Comparison of ENCODE assay signal across 8 mouse cellular contexts in the genomic region with DNA sequence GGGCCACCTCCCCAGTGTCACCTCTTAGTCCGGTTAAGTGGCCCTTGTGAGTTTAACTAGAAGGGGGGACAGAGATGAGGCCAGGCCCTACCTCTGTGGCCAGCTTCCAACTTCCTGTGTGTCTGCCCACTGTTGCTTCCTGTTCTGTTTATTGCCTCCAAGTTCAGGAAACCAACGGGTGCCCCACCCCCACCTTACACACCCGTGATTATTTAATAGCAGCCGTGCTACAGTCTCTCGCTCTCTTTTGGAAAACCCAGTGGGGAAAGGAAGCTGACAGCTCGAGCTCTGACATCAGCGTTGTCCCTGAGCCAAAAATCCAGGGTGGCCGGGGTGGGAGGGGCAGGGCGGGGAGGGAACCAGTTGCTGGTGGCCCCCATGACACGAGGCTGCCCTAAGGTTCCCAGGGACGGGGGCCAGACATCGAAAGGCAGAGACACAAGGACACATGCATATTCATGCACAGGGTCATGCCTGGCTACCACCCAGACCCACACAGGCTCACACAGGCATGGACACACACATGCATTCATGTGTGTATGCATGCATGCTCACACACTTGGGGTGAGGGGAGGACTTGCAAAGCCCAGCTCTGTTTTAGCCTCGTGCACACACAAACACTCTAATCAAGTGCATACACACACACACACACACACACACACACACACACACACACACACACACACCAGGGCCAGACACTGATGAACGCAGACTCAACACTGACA. TPM values are rescaled to one million over a fixed set of nuclear protein-coding genes. Genes with fewer than 3 reads are reported as not detected.
A peak's percentile ranks its signal among the peaks of the same experiment; 100 is the strongest.
DNase-seq lines count a peak whose midpoint lies in the region; ATAC-seq lines count a peak whose summit lies in the region.
"Had no signal": no experiment of that assay in that cellular context is flagged by ENCODE, and none has a peak within 500 bp of the region (broad histone marks: within the 10 kb centered on the region; RNA-seq: fewer than 3 reads in every experiment).

No protein-coding gene starts in this region.

- H3K4me2 ChIP-seq in forebrain, embryonic 16.5 days (ENCODE audit: low read length), result peak overlapping the region; percentile 24
- H3K4me2 ChIP-seq in lung, embryonic 15.5 days, result peak overlapping the region; percentile 32; the same call in 1 of the 2 replicates
- H3K4me2 ChIP-seq: embryonic facial prominence, embryonic 13.5 days had no signal

- H3K27ac ChIP-seq in forebrain, embryonic 16.5 days (ENCODE audit: low read length), result no peak overlapping the region
- no peak overlapping the region for H3K27ac ChIP-seq in lung, embryonic 15.5 days
- H3K27ac ChIP-seq: embryonic facial prominence, embryonic 13.5 days had no signal

- peak; percentile 40 for DNase-seq in retina, postnatal 1 day
- no peak for DNase-seq in retina, embryonic 14.5 days (ENCODE audit: low spot score)
- peak; percentile 53 for DNase-seq in kidney, adult 18-20 months
- DNase-seq in thymus, postnatal 36 days, result no peak

- H3K27me3 ChIP-seq in forebrain, embryonic 16.5 days (replicated peaks; ENCODE audit: control insufficient read depth, insufficient read depth, low read length), result peaks cover 11% of the 10 kb centered on the region
- H3K27me3 ChIP-seq in lung, embryonic 15.5 days, result peaks cover 18% of the 10 kb centered on the region

- no peak overlapping the region for H3K4me3 ChIP-seq in forebrain, embryonic 16.5 days (replicated peaks; ENCODE audit: low read length)
- H3K4me3 ChIP-seq in lung, embryonic 15.5 days, result no peak overlapping the region
- H3K4me3 ChIP-seq: embryonic facial prominence, embryonic 13.5 days had no signal

- ATAC-seq in forebrain, embryonic 16.5 days, result peak; percentile 32
- ATAC-seq in lung, embryonic 15.5 days (ENCODE audit: borderline replicate concordance, extremely low read depth, low FRiP score, low TSS enrichment), result no peak; the same call in 1 of the 2 replicates
- no peak for ATAC-seq in megakaryocyte-erythroid progenitor cell, adult 5-6 weeks (replicated peaks; ENCODE audit: low FRiP score, low TSS enrichment, poor library complexity, severe bottlenecking)

- no peak overlapping the region for H3K9ac ChIP-seq in forebrain, embryonic 16.5 days (replicated peaks; ENCODE audit: low read depth, low read length)
- H3K9ac ChIP-seq in lung, embryonic 15.5 days, result no peak overlapping the region
- H3K9ac ChIP-seq: embryonic facial prominence, embryonic 13.5 days had no signal

- H3K36me3 ChIP-seq in forebrain, embryonic 16.5 days (ENCODE audit: control insufficient read depth, insufficient read depth), result no peaks in the 10 kb centered on the region
- H3K36me3 ChIP-seq in lung, embryonic 15.5 days, result no peaks in the 10 kb centered on the region
- H3K36me3 ChIP-seq: embryonic facial prominence, embryonic 13.5 days had no signal

- H3K9me3 ChIP-seq in forebrain, embryonic 16.5 days (ENCODE audit: control insufficient read depth, low read length), result no peaks in the 10 kb centered on the region
- no peaks in the 10 kb centered on the region for H3K9me3 ChIP-seq in lung, embryonic 15.5 days
- H3K9me3 ChIP-seq: embryonic facial prominence, embryonic 13.5 days had no signal

- 23% methylated on average over 14 of the region's 14 CpGs for WGBS in forebrain, embryonic 16.5 days
- WGBS in lung, embryonic 15.5 days, result 18% methylated on average over 14 of the region's 14 CpGs

- peaks cover 18% of the 10 kb centered on the region for H3K4me1 ChIP-seq in forebrain, embryonic 16.5 days (replicated peaks; ENCODE audit: control insufficient read depth, insufficient read depth, low read length)
- peaks cover 49% of the 10 kb centered on the region for H3K4me1 ChIP-seq in lung, embryonic 15.5 days

RNA-seq across cellular contexts. Expression of gene Lif, which starts 3.3 kb away (rescaled TPM):
- 0.05 TPM in 1 of 2 replicates, not detected in the other for polyA plus RNA-seq in forebrain, embryonic 16.5 days (2015; fragmentation: Nextera tagmentation; extraction: Ambion mirVana)
- 0.19 and 0.32 TPM in 2 replicates for polyA plus RNA-seq in lung, embryonic 15.5 days (2015; fragmentation: Nextera tagmentation; extraction: Ambion mirVana)
- not detected in 2 replicates for total RNA-seq in megakaryocyte-erythroid progenitor cell, adult 5-6 weeks (2014; fragmentation: Nextera tagmentation)
- 0.30 and 0.33 TPM in 2 replicates for total RNA-seq in megakaryocyte-erythroid progenitor cell, adult 5-6 weeks (2017)

RNA-seq across cellular contexts. Expression of gene Osm, which starts 24.4 kb away (rescaled TPM):
- polyA plus RNA-seq in forebrain, embryonic 16.5 days (2015; fragmentation: Nextera tagmentation; extraction: Ambion mirVana), result 0.10 TPM in 1 of 2 replicates, not detected in the other
- polyA plus RNA-seq in lung, embryonic 15.5 days (2015; fragmentation: Nextera tagmentation; extraction: Ambion mirVana), result 0.09 and 0.22 TPM in 2 replicates
- 3.3 and 5.6 TPM in 2 replicates for total RNA-seq in megakaryocyte-erythroid progenitor cell, adult 5-6 weeks (2014; fragmentation: Nextera tagmentation)
- total RNA-seq in megakaryocyte-erythroid progenitor cell, adult 5-6 weeks (2017), result 5.3 and 7.2 TPM in 2 replicates
- polyA plus RNA-seq: embryonic facial prominence, embryonic 13.5 days had no signal

RNA-seq across cellular contexts. Expression of gene Castor1, which starts 42.6 kb away (rescaled TPM):
- 2.3 TPM in 2 replicates for polyA plus RNA-seq in forebrain, embryonic 16.5 days (2015; fragmentation: Nextera tagmentation; extraction: Ambion mirVana)
- polyA plus RNA-seq in lung, embryonic 15.5 days (2015; fragmentation: Nextera tagmentation; extraction: Ambion mirVana), result 4.0 and 6.3 TPM in 2 replicates
- total RNA-seq in megakaryocyte-erythroid progenitor cell, adult 5-6 weeks (2014; fragmentation: Nextera tagmentation), result 1.2 TPM in 1 of 2 replicates, not detected in the other
- total RNA-seq in megakaryocyte-erythroid progenitor cell, adult 5-6 weeks (2017), result 0.15 TPM in 1 of 2 replicates, not detected in the other

Comparison
In these comparisons a context has a peak if more than half of its experiments do, and no peak if none do; other contexts are left out.
1. DNase-seq: peak in retina, postnatal 1 day (single experiment) and kidney, adult 18-20 months (single experiment); none in retina, embryonic 14.5 days (single experiment) and thymus, postnatal 36 days (0 of 2).